Mouse (Mus musculus): ENCODE data around the gene Zmynd15. TPM values are rescaled to one million over a fixed set of nuclear protein-coding genes. Genes with fewer than 3 reads are reported as not detected.

Zmynd15 gene
- not detected for polyA plus RNA-seq (2017; shearing (Covaris generic))

GRCm38 (mm10) chr11:70458688-70459600 lies at the start of gene Zmynd15:
TSS of gene Zmynd15 (plus strand) at chr11:70459433.

DNA sequence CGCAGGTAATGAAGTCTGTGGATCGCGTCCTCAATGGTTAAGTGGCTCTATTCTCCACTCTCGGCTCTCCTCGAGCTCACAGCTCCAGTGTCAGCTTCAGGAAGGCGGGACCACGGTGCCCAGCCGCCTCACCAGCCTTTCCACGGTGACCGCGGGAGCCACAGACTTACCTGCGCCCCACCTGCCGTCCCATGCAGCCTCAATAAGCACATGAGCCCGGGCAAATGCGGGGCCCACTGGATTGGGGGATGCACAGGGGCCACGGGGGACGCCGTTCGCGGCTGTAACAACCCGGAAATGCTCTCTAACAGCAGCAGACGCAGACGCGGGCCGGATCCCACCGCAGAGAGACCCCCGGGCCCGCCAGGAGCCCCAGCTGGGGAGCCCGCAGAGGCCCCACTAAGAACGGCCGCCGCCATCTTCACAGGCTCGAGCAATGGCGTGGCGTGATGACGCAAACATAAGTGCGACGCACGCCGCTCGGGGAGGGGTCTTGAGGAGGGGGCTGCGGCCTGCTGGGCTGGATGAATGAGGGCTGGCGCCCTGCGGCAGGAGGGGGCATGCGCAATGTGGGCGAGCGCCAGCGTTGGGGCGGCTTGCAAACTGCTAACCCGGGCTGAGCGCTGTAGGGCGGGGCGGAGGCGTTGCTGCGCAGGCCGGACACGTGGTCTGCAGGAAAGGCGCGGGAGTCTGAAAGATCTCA lies 49.5 kb upstream of the Zmynd15 start, which contains the start of gene Pelp1:
TSS of gene Pelp1 (minus strand) at position 438 of the 703 bp plus-strand sequence.

DNA sequence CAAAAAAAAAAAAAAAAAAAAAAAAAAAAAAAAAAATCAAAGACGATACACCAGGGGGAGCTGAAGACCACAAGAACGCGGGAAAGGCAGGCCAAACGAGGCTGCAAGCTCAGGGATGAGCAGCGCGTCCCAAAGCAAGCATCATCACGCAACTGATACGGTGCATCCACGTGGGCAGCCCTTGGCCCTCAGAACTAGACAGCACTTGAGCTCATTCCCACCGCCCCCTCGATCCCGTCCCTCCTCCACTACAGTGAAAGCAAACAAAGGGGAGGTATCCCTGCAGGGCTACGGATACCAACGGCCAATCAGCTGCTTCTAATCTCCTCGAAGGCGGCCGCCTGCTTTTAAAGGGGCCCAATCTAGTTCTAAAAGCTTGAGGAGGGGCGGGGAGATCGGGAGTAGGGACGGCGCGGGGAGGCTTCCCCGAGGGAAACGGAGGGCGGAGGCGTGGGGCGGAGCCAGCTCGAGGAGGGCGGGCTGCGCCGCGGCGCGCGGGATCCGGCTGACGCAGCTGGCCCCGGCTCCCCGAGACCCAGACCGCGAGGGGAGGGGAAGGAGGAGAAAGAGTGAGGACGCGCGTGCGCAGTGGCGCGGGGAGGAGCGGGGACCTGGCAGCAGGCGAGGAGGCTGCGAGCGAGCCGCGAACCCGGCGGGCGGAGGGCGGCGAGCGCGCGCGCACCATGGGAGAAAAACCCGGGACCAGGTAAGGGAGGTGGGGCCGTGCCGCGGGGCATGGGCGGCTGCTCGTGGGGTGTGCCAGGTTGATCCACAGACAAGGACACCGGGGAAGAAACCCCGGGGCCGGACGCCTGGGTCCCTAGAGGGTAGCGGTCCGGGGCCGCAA lies 27.0 kb upstream of the Zmynd15 start, which contains the start of gene Arrb2:
TSS of gene Arrb2 (plus strand) at position 588 of the 847 bp plus-strand sequence.

DNA sequence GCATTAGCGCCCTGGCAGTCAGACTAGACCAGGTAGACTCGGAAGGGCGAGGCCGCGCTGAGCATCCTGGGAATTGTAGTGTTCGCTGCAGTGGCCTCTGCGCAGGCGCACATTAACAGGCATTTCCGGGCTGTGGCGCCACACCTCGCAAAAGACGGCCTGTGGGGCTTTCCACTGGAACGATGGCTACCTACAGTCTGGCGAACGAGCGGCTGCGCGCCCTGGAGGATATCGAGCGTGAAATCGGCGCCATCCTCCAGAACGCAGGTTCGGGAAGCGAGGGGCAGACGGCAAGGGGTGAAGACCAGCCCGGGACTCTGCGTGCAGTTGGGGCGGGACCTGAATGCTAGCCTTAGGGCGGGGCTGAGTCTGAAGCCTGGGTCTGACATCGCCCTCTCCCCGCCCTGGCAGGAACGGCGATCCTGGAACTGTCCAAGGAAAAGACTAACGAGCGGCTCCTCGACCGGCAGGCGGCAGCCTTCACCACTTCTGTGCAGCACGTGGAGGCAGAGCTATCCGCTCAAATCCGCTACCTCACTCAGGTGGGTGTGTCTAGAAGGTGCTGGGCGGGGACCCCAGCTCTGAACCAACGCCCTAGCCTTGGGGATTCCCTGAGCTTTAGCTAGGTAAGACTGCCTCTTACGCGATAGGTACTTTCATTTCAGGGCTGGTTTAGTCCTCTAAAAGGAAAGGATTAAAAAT lies 7.3 kb upstream of the Zmynd15 start, which contains the start of gene Med11:
TSS of gene Med11 (plus strand) at position 123 of the 702 bp plus-strand sequence.

DNA sequence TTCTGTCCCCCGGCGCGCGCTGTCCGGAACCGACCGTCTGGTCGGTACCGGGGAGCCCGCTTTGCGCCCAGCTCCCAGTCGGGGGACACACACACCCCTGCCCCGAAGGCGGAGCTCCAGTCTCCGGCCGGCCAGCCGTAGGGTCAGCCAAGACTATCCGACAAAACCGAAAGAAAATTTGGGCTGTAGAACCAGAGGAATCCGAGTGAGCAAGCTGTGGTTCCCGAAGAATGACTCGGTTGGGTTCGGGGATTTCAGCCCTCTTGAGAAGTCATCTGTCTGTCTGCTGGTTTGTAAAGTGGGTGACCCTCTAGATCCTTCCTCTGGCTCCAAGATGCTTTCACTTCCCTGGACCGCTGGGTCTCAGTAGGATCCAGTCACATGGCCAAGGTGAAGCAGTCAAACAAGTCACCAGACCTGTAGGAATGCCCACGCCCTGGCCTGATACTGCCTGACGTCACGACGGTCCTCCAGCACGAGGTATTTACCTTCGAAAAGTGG lies 418 bp downstream of the Zmynd15 start, which contains the start of gene Cxcl16:
TSS of gene Cxcl16 (minus strand) at position 384 of the 501 bp plus-strand sequence.

GRCm38 (mm10) chr11:70504970-70505369 lies 45.7 kb downstream of the Zmynd15 start, which contains the start of gene Tm4sf5:
TSS of gene Tm4sf5 (plus strand) at chr11:70505244.

GRCm38 (mm10) chr11:70514288-70514687 lies 55.1 kb downstream of the Zmynd15 start, which contains the start of gene Vmo1:
TSS of gene Vmo1 (minus strand) at chr11:70514616.

Other genes starting within 250 kb of the Zmynd15 start
- gene Slc16a11, start 246.7 kb upstream of the Zmynd15 start, polyA plus RNA-seq (2017; shearing (Covaris generic)), result not detected
- 4.2 TPM for gene Slc16a13, start 238.4 kb upstream of the Zmynd15 start, polyA plus RNA-seq (2017; shearing (Covaris generic))
- gene Bcl6b, start 229.6 kb upstream of the Zmynd15 start, polyA plus RNA-seq (2017; shearing (Covaris generic)), result 0.11 TPM
- 189 TPM for gene 0610010K14Rik, start 221.5 kb upstream of the Zmynd15 start, polyA plus RNA-seq (2017; shearing (Covaris generic))
- 4.1 TPM for gene Gm21988, start 219.6 kb upstream of the Zmynd15 start, polyA plus RNA-seq (2017; shearing (Covaris generic))
- gene Rnasek, start 219.6 kb upstream of the Zmynd15 start, polyA plus RNA-seq (2017; shearing (Covaris generic)), result 325 TPM
- 0.12 TPM for gene Alox12, start 204.1 kb upstream of the Zmynd15 start, polyA plus RNA-seq (2017; shearing (Covaris generic))
- not detected for gene Alox12e, start 136.8 kb upstream of the Zmynd15 start, polyA plus RNA-seq (2017; shearing (Covaris generic))
- gene Alox15, start 107.4 kb upstream of the Zmynd15 start, polyA plus RNA-seq (2017; shearing (Covaris generic)), result 0.41 TPM
- gene Pelp1, start 49.4 kb upstream of the Zmynd15 start, polyA plus RNA-seq (2017; shearing (Covaris generic)), result 16.2 TPM
- 189 TPM for gene Arrb2, start 26.8 kb upstream of the Zmynd15 start, polyA plus RNA-seq (2017; shearing (Covaris generic))
- gene Med11, start 7.5 kb upstream of the Zmynd15 start, polyA plus RNA-seq (2017; shearing (Covaris generic)), result 92.8 TPM
- 1.0 TPM for gene Cxcl16, start 551 bp downstream of the Zmynd15 start, polyA plus RNA-seq (2017; shearing (Covaris generic))
- 3.0 TPM for gene Tm4sf5, start 45.8 kb downstream of the Zmynd15 start, polyA plus RNA-seq (2017; shearing (Covaris generic))
- not detected for gene Vmo1, start 55.2 kb downstream of the Zmynd15 start, polyA plus RNA-seq (2017; shearing (Covaris generic))
- not detected for gene Gltpd2, start 59.8 kb downstream of the Zmynd15 start, polyA plus RNA-seq (2017; shearing (Covaris generic))
- 416 TPM for gene Psmb6, start 65.9 kb downstream of the Zmynd15 start, polyA plus RNA-seq (2017; shearing (Covaris generic))
- not detected for gene Gm40193, start 73.5 kb downstream of the Zmynd15 start, polyA plus RNA-seq (2017; shearing (Covaris generic))
- 2.6 TPM for gene Pld2, start 80.6 kb downstream of the Zmynd15 start, polyA plus RNA-seq (2017; shearing (Covaris generic))
- 8.6 TPM for gene Mink1, start 103.4 kb downstream of the Zmynd15 start, polyA plus RNA-seq (2017; shearing (Covaris generic))
- gene 4930544D05Rik, start 156.4 kb downstream of the Zmynd15 start, polyA plus RNA-seq (2017; shearing (Covaris generic)), result 0.50 TPM
- 2.3 TPM for gene Chrne, start 159.8 kb downstream of the Zmynd15 start, polyA plus RNA-seq (2017; shearing (Covaris generic))
- 0.10 TPM for gene Gp1ba, start 179.7 kb downstream of the Zmynd15 start, polyA plus RNA-seq (2017; shearing (Covaris generic))
- 454 TPM for gene Rnf167, start 187.8 kb downstream of the Zmynd15 start, polyA plus RNA-seq (2017; shearing (Covaris generic))
- 131 TPM for gene Slc25a11, start 188.0 kb downstream of the Zmynd15 start, polyA plus RNA-seq (2017; shearing (Covaris generic))
- 2,554 TPM for gene Pfn1, start 195.2 kb downstream of the Zmynd15 start, polyA plus RNA-seq (2017; shearing (Covaris generic))
- gene Eno3, start 197.8 kb downstream of the Zmynd15 start, polyA plus RNA-seq (2017; shearing (Covaris generic)), result 22.9 TPM
- 91.0 TPM for gene Spag7, start 210.0 kb downstream of the Zmynd15 start, polyA plus RNA-seq (2017; shearing (Covaris generic))
- gene Camta2, start 228.7 kb downstream of the Zmynd15 start, polyA plus RNA-seq (2017; shearing (Covaris generic)), result 53.2 TPM
- 0.86 TPM for gene Inca1, start 240.7 kb downstream of the Zmynd15 start, polyA plus RNA-seq (2017; shearing (Covaris generic))
- 0.47 TPM for gene Kif1c, start 241.1 kb downstream of the Zmynd15 start, polyA plus RNA-seq (2017; shearing (Covaris generic))

Data from CD4-positive, CD25-positive, alpha-beta regulatory T cell, adult 9 weeks (primary cell).